Mouse (Mus musculus) urinary bladder, adult 2 months (tissue): ENCODE data around the gene Gpr37. TPM values are rescaled to one million over a fixed set of nuclear protein-coding genes. Genes with fewer than 3 reads are reported as not detected.

Experiments used
- DNase-seq: peaks from one replicate; pipeline ENCODE4 v3.0.0; 2022; ENCODE audit warnings: low spot score
- polyA plus RNA-seq: library from polyadenylated mRNA; depleted of rRNA; stranded (reverse); fragments of >200 nt; gene quantifications from 2 replicates; pipeline ENCODE4 v1.2.3, GENCODE M21; 2012; rRNA removed

Gpr37 gene
- 0.37 and 0.46 TPM in 2 replicates for polyA plus RNA-seq

DNA sequence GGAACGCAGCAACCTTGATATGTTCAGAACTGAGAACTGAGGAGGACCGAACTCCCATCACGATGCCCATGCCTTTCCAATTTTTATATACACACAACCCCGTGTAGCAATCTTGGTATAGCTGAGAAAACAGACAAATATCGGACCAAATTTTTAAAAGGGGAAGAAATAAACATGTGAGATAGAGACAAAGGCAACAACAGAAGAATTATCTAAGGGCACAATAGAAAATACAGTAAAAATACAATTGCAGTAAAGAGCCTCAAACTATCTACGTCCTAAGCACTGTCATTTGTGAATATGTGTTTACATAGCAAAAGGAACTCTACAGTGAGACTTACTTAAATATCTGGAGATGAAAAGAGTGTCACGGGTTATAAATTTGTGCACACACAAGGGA is at the start of gene Gpr37:
Gpr37 (minus strand) TSS at position 101 of the 400 bp plus-strand sequence.
- DNase-seq, result no peak

- DNase-seq, result no peak
These were observed 46.0 kb upstream of the Gpr37 start for GRCm38 (mm10) chr6:25736533-25736932.

DNA sequence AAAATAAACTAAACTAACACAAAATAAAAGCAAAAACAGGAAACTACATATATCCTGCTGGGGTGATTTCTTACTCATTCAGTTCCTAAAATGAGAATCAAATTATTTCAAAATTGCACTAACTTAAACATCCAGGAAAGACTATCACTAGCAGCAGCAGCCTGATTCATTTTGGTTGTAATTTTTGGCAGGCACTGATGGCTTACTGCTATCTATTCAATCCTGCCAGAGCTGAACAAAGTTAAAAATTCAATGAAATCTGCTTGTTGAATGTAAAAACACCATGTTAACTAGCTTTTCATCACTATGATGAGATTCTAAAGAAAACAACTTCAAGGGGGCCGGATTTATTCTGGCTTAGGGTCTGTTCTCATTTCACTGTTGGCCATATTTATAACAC is 36.0 kb upstream of the Gpr37 start:
- no peak for DNase-seq

GRCm38 (mm10) chr6:25710601-25711000 is 20.1 kb upstream of the Gpr37 start:
- DNase-seq, result no peak

GRCm38 (mm10) chr6:25709250-25709895 is 18.8 kb upstream of the Gpr37 start:
- DNase-seq, result no peak

- DNase-seq, result no peak
These were observed 9.4 kb upstream of the Gpr37 start for GRCm38 (mm10) chr6:25699956-25700355.

DNA sequence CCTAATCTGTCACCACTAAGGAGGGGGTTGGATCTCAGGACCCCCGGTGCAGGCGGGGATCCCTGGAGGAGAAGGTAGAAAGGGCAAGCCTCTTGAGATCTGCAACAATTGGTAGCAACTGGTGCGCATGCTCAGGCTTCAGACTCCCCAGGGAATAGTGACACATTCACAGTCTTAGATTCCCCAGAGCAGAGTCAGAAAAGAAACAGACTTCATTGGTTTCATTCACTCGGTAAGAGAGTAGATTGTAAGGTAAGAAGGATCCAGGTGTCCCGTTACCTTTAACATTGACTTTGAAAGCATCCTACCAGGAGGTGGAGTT is 284 bp downstream of the Gpr37 start:
- DNase-seq, result no peak

GRCm38 (mm10) chr6:25689520-25690283 is 827 bp downstream of the Gpr37 start:
- DNase-seq, result no peak

GRCm38 (mm10) chr6:25688927-25689519 is 1.5 kb downstream of the Gpr37 start:
- no peak for DNase-seq

DNA sequence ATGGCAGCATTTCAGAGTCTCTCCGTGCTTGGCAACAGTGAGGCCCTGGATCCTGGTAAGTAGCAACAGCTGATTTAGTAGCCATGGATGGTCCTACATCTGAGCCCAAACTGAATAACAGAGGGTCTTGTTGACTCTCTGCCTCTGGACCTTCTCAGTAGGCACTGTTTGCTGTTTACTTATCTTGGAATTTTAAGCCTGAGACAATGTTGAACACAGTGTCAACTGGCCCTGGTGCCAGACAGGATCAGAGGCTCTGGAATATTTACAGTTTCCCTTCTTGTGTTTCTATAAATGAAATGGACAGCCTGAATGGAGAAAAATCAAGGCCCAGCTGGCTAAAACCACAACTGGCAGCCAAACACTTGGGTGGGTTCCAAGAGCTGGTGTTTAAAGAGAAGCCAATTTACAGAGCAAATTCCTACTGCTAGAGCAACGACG is 3.7 kb downstream of the Gpr37 start:
- no peak for DNase-seq

DNA sequence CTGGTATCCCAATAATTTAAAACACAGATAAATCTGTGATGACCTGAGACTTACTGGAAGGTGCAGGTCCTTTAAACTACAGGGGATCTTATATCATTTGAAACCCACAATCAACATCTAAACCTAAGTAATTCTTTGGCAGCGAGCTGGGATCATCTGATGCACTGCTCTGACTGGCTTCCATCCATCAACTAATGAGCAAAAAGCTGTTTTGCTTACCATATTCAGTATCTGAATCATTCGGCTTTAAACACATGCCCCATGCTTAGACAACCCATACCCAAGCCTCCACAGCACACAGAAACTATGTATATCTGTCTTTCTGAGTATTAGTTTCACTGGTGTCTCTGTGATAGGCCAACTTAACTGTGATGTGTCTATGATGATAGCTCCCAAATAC is 6.1 kb downstream of the Gpr37 start:
- DNase-seq, result no peak

DNA sequence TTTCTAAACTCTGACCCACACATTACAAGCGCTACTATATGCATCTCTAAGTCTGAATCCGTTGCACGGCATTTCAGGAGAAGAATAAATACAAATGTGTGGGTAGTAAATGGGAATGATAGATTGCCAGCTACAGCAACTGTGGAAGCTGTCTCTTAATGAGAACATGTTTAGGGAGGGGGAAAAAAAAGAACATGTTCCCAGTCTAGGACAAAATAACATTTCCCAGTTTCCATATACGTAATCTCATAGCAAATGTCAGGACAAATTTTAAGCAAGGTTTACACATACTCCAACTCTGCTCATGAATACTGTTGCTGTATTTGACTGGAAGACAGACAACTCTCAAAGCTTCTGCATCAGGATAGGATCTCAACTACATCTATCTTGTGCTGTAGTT is 15.4 kb downstream of the Gpr37 start:
- no peak for DNase-seq

DNA sequence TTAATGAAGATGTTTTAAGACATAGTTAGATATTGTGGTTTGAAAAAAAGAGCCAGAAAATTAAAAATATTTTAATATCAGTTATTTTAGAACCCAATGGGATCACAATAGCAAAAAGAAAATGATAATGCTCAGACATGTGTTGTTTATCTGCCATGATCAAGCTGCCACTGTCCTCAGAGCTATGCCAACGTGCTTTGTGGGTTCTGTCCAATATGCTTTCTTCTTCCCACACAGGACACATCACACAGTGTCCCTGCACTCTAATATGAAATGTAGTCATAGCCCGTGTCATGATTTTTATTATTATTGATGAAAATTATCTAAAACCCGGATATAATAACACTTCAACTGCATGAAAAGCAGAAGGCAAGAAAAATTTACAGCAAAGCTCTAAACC is 16.7 kb downstream of the Gpr37 start:
- DNase-seq, result no peak

DNA sequence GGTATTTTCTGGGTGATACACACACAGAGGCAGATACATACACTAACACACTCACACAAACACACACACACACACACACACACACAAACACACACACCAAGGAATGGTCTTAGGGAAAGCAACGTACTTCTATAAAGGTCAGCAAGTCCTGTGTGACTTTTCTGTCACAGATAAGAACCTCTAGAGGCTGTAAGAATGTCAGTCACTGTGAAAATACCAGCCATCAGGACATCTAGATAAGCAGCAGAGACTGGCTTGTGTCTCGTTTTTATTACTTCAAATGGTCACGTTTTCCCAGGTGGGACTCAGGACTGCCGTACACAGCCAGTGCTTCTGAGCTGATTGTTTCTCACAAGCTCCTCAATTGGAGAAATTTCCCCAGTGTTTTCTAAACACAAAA is 20.4 kb downstream of the Gpr37 start:
- no peak for DNase-seq

GRCm38 (mm10) chr6:25663942-25664341 is 26.6 kb downstream of the Gpr37 start:
- DNase-seq, result no peak

DNA sequence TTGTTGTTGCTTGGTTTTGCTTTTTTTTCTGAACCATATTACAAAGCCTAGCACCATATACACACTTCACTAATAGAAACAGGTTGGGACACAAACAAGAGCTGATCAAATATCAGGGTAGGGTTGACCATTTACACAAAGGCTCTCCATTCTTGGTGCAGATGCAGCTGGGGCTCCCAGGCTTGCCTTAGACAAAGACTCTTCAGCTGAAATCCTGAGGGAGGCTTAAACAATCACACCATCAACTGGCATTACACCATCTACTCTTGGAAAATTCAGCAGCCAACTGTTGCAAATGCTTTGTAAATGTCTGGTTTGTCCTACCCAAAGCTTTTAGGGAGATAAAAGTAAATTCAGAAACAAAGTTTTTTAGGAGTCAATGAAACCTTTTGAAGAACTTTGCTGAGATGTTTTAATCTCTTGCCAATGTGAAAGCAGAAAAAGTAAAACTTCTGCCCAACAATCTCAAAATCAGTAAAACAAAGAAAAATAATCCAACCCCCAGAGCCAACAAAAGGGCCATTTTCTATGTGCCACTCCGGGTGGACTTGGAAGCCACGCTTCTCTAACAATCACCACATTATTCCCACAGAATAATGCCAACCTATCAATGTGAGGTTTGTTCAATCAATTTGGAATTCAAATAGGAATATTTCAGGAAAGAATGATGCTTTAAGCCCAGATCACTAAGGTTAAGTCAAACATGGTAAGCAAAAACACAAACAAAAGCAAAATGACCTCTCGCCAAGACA is 30.4 kb downstream of the Gpr37 start:
- DNase-seq, result no peak

Other genes with a start within 250 kb of the Gpr37 start
- gene Pot1a, start 118.5 kb upstream of the Gpr37 start, polyA plus RNA-seq, result 16.7 and 18.0 TPM in 2 replicates